ENCODE assay signal across 15 mouse cellular contexts in the genomic region with DNA sequence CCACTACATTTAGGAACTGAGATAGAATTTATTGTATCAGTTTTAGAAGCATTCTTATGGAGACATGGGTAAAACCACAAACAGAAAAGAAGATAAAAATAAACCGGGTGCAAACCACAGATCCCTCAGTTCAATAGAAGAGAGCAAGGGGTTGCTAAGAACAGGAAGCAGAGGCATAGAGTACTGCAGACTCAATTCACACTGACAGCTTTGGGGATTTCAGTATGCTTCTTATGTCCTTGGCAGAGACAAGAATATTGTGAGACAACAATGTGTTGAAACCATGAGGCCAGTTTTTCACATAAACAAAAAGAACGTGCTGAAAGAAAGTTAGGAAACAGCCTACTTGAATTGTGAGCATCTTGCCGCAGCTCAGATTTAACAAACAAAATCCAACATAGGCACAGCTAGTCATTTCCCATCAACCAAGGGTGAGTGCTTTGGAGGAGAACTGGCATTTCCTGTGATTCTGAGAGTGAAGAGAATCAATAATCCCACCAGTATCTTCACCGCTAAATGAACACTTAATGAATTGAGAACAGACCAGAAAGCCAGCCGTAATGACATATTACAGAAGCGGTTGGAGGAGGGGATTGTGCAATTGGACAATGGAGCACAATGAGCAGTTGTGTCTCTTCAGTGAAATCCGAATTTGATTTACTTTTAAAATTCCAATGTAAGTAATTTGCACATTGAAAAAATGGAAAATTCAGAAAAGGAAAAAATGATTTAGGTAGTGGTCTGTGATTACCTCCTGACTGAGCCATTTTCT.
DNase-seq lines count a peak whose midpoint lies in the region; ATAC-seq and TF ChIP-seq lines count a peak whose summit lies in the region.
"Had no signal": no experiment of that assay in that cellular context is flagged by ENCODE, and none has a peak within 500 bp of the region (broad histone marks: within the 10 kb centered on the region; RNA-seq: fewer than 3 reads in every experiment).

No protein-coding gene starts in this region.

- peak; percentile 80 for ATAC-seq in lung, embryonic 16.5 days (ENCODE audit: low read depth)
- peak; percentile 41; the same call in 1 of the 2 replicates for ATAC-seq in megakaryocyte-erythroid progenitor cell, adult 5-6 weeks (replicated peaks; ENCODE audit: low FRiP score, low TSS enrichment, poor library complexity, severe bottlenecking)
- ATAC-seq in heart, embryonic 12.5 days (ENCODE audit: insufficient number of reproducible peaks, low FRiP score), result no peak
- ATAC-seq: forebrain, postnatal 0 days had no signal

- H3K36me3 ChIP-seq in lung, embryonic 16.5 days (ENCODE audit: control insufficient read depth, insufficient read depth, low read length), result no peaks in the 10 kb centered on the region
- no peaks in the 10 kb centered on the region for H3K36me3 ChIP-seq in heart, embryonic 12.5 days
- H3K36me3 ChIP-seq: heart, embryonic 13.5 days; liver, embryonic 13.5 days; midbrain, embryonic 10.5 days had no signal

- no peak for TF ChIP-seq CTCF in bone marrow macrophage, adult 2 months (IDR thresholded peaks at IDR 0.05; ENCODE audit: low read depth, low read length)

- 49% methylated on average over 7 of the region's 7 CpGs for WGBS in lung, embryonic 16.5 days
- 71% methylated on average over 7 of the region's 7 CpGs for WGBS in heart, embryonic 12.5 days

- no peak overlapping the region for H3K4me2 ChIP-seq in lung, embryonic 16.5 days (ENCODE audit: low read depth, low read length)
- no peak overlapping the region for H3K4me2 ChIP-seq in heart, embryonic 12.5 days
- H3K4me2 ChIP-seq: heart, embryonic 13.5 days; liver, embryonic 13.5 days had no signal

- no peak for DNase-seq in lung, postnatal 10 days
- peak; percentile 60 for DNase-seq in CD4-positive helper T cell, adult 2 months (ENCODE audit: low read depth, low spot score)
- no peak for DNase-seq in gastrocnemius, postnatal 4 days (ENCODE audit: low spot score in 2 of 2)
- DNase-seq: cerebellum, adult 18-20 months; forebrain, postnatal 0 days; gastrocnemius, postnatal 10 days; kidney, adult 11 months; kidney, postnatal 25 days; liver, embryonic 13.5 days had no signal

- TF ChIP-seq POLR2A in bone marrow macrophage, adult 2 months (IDR thresholded peaks at IDR 0.05; ENCODE audit: borderline replicate concordance, low read depth, low read length), result no peak

- no peaks in the 10 kb centered on the region for H3K9me3 ChIP-seq in lung, embryonic 16.5 days (ENCODE audit: control insufficient read depth, low read length)
- H3K9me3 ChIP-seq in heart, embryonic 12.5 days (replicated peaks), result no peaks in the 10 kb centered on the region
- H3K9me3 ChIP-seq: heart, embryonic 13.5 days; liver, embryonic 13.5 days; midbrain, embryonic 10.5 days had no signal

- H3K4me1 ChIP-seq in lung, embryonic 16.5 days (replicated peaks; ENCODE audit: control insufficient read depth, insufficient read depth, low read length), result no peaks in the 10 kb centered on the region
- H3K4me1 ChIP-seq in bone marrow macrophage, adult 2 months (ENCODE audit: control insufficient read depth, insufficient read depth, low read length), result peaks cover 21% of the 10 kb centered on the region
- H3K4me1 ChIP-seq in heart, embryonic 12.5 days (replicated peaks), result no peaks in the 10 kb centered on the region
- H3K4me1 ChIP-seq: heart, embryonic 13.5 days; liver, embryonic 13.5 days had no signal

- H3K9ac ChIP-seq in lung, embryonic 16.5 days (ENCODE audit: low read length), result no peak overlapping the region
- H3K9ac ChIP-seq in heart, embryonic 12.5 days, result no peak overlapping the region
- H3K9ac ChIP-seq: forebrain, postnatal 0 days; heart, embryonic 13.5 days; liver, embryonic 13.5 days had no signal

- H3K27me3 ChIP-seq in lung, embryonic 16.5 days (ENCODE audit: control insufficient read depth, insufficient read depth, low read depth, low read length), result no peaks in the 10 kb centered on the region
- H3K27me3 ChIP-seq in heart, embryonic 12.5 days (replicated peaks), result no peaks in the 10 kb centered on the region
- H3K27me3 ChIP-seq: heart, embryonic 13.5 days; liver, embryonic 13.5 days had no signal

- H3K4me3 ChIP-seq in lung, embryonic 16.5 days (ENCODE audit: low read length), result no peak overlapping the region
- peak overlapping the region; percentile 9; the same call in 1 of the 2 replicates for H3K4me3 ChIP-seq in bone marrow macrophage, adult 2 months (ENCODE audit: insufficient read depth, low read length)
- H3K4me3 ChIP-seq in heart, embryonic 12.5 days, result no peak overlapping the region
- H3K4me3 ChIP-seq: heart, embryonic 13.5 days; liver, embryonic 13.5 days; midbrain, embryonic 10.5 days had no signal

- no peak overlapping the region for H3K27ac ChIP-seq in lung, embryonic 16.5 days (ENCODE audit: low read length)
- H3K27ac ChIP-seq in bone marrow macrophage, adult 2 months (ENCODE audit: insufficient read depth, low read depth, low read length), result peak overlapping the region; percentile 33
- no peak overlapping the region for H3K27ac ChIP-seq in heart, embryonic 12.5 days (ENCODE audit: poor library complexity, severe bottlenecking)
- H3K27ac ChIP-seq: heart, embryonic 13.5 days; liver, embryonic 13.5 days; midbrain, embryonic 10.5 days had no signal
